ENCODE assay signal across 18 mouse cellular contexts in the genomic region with DNA sequence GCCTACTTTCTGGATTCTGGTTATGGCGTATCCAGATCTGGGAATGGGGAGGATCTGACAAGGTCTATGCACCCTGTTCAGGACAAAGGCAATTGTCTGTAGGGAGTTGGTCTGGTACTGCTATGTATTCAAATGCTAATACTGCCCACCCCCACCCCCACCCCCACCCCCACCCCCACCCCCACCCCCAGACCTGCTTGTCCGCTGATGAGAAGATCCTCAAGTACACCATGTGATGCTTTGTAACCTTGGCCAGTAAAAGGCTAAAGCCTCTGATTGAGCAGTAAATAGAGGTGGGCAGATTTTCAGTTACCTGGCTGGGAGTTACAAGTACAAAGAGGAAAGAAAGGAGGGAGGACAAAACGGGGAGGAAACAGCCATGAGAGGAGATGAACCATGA. TPM values are rescaled to one million over a fixed set of nuclear protein-coding genes. Genes with fewer than 3 reads are reported as not detected.
DNase-seq lines count a peak whose midpoint lies in the region; ATAC-seq and TF ChIP-seq lines count a peak whose summit lies in the region.
"Had no signal": no experiment of that assay in that cellular context is flagged by ENCODE, and none has a peak within 500 bp of the region (broad histone marks: within the 10 kb centered on the region; RNA-seq: fewer than 3 reads in every experiment).

No protein-coding gene starts in this region.

- no peak overlapping the region for H3K27ac ChIP-seq in midbrain, embryonic 12.5 days (replicated peaks)
- no peak overlapping the region for H3K27ac ChIP-seq in midbrain, embryonic 10.5 days (replicated peaks)
- H3K27ac ChIP-seq in ES-Bruce4 (ENCODE audit: insufficient read depth, low read length) (peak overlapping the region; percentile 100), ES-E14 (ENCODE audit: insufficient read depth, low read depth, low read length, poor library complexity, severe bottlenecking) (peak overlapping the region; percentile 97)
- H3K27ac ChIP-seq in heart, embryonic 11.5 days (ENCODE audit: low read depth, low read length) = no peak overlapping the region
- H3K27ac ChIP-seq: heart, embryonic 10.5 days; heart, embryonic 15.5 days; hindbrain, embryonic 14.5 days had no signal

- no peak overlapping the region for H3K4me2 ChIP-seq in midbrain, embryonic 12.5 days (replicated peaks)
- H3K4me2 ChIP-seq in myocyte (ENCODE audit: low read depth) = peak overlapping the region; percentile 54
- H3K4me2 ChIP-seq in heart, embryonic 11.5 days = no peak overlapping the region
- H3K4me2 ChIP-seq: heart, embryonic 15.5 days; hindbrain, embryonic 14.5 days had no signal

- TF ChIP-seq POLR2A in ES-Bruce4 (IDR thresholded peaks at IDR 0.05; ENCODE audit: insufficient read depth, low read length) = no peak
- no peak for TF ChIP-seq POLR2A in myocyte (IDR thresholded peaks at IDR 0.05; ENCODE audit: insufficient read length, low read depth)

- DNase-seq in midbrain, embryonic 10.5 days (ENCODE audit: low spot score) = no peak
- DNase-seq in ES-E14 (ENCODE audit: low read depth, low spot score) = peak; percentile 57
- DNase-seq in cerebellum, postnatal 14 days = no peak
- DNase-seq: adrenal gland, postnatal 14 days; cerebellum, adult 18-20 months; cerebellum, postnatal 25 days; gastrocnemius, postnatal 36 days; heart, postnatal 14 days had no signal

- 0 out of 2 replicates have a peak, but pooled peaks cover 5% of the 10 kb centered on the region for H3K4me1 ChIP-seq in midbrain, embryonic 12.5 days
- H3K4me1 ChIP-seq in midbrain, embryonic 10.5 days = peaks cover 19% of the 10 kb centered on the region
- peaks cover 6% of the 10 kb centered on the region for H3K4me1 ChIP-seq in ES-Bruce4 (ENCODE audit: control insufficient read depth, insufficient read depth, low read length)
- H3K4me1 ChIP-seq in ES-E14 (ENCODE audit: control insufficient read depth in 2 of 2, insufficient read depth in 2 of 2, low read length in 2 of 2, poor library complexity in 1 of 2) = peaks cover 9 to 28% of the 10 kb centered on the region in 2 experiments
- H3K4me1 ChIP-seq in heart, embryonic 11.5 days (ENCODE audit: control insufficient read depth, insufficient read depth, low read length) = no peaks in the 10 kb centered on the region
- H3K4me1 ChIP-seq: heart, embryonic 10.5 days had no signal

- H3K4me3 ChIP-seq in midbrain, embryonic 12.5 days = no peak overlapping the region
- H3K4me3 ChIP-seq in midbrain, embryonic 10.5 days = no peak overlapping the region
- H3K4me3 ChIP-seq in ES-Bruce4 (ENCODE audit: low read depth, low read length) (peak overlapping the region; percentile 26; the same call in 1 of the 2 replicates), ES-E14 (ENCODE audit: insufficient read depth in 1 of 2, low read depth in 1 of 2, low read length in 2 of 2, poor library complexity in 1 of 2, severe bottlenecking in 1 of 2) (peak overlapping the region; percentile 47 to 49), myocyte (no peak overlapping the region)
- no peak overlapping the region for H3K4me3 ChIP-seq in heart, embryonic 11.5 days (ENCODE audit: low read depth, low read length)
- H3K4me3 ChIP-seq: heart, embryonic 10.5 days; heart, embryonic 15.5 days had no signal

- no peaks in the 10 kb centered on the region for H3K9me3 ChIP-seq in midbrain, embryonic 12.5 days
- H3K9me3 ChIP-seq in midbrain, embryonic 10.5 days (replicated peaks) = no peaks in the 10 kb centered on the region
- no peaks in the 10 kb centered on the region for H3K9me3 ChIP-seq in ES-Bruce4 (replicated peaks; ENCODE audit: control insufficient read depth, insufficient read depth, low read length, poor library complexity, severe bottlenecking)
- H3K9me3 ChIP-seq in ES-E14 (ENCODE audit: control insufficient read depth, insufficient read depth, low read depth, low read length) = no peaks in the 10 kb centered on the region
- no peaks in the 10 kb centered on the region for H3K9me3 ChIP-seq in heart, embryonic 11.5 days (replicated peaks; ENCODE audit: control insufficient read depth, low read length)
- H3K9me3 ChIP-seq: heart, embryonic 10.5 days; heart, embryonic 15.5 days had no signal

- no peaks in the 10 kb centered on the region for H3K79me2 ChIP-seq in myocyte (ENCODE audit: control insufficient read depth, insufficient read depth)

- WGBS in midbrain, embryonic 12.5 days = 28% methylated on average over 3 of the region's 3 CpGs
- WGBS in midbrain, embryonic 10.5 days = 38% methylated on average over 3 of the region's 3 CpGs
- WGBS in heart, embryonic 11.5 days (ENCODE audit: insufficient replicate concordance) = 54% methylated on average over 3 of the region's 3 CpGs

- TF ChIP-seq CTCF in ES-Bruce4 (IDR thresholded peaks at IDR 0.05; ENCODE audit: low read depth, low read length) = no peak

- H3K9ac ChIP-seq in midbrain, embryonic 12.5 days (replicated peaks) = no peak overlapping the region
- H3K9ac ChIP-seq in ES-Bruce4 (ENCODE audit: low read depth, poor library complexity, severe bottlenecking) (peak overlapping the region; percentile 73), ES-E14 (ENCODE audit: insufficient read depth, low read depth, low read length, poor library complexity, severe bottlenecking) (peak overlapping the region; percentile 61)
- no peak overlapping the region for H3K9ac ChIP-seq in heart, embryonic 11.5 days (ENCODE audit: low read depth, low read length)
- H3K9ac ChIP-seq: heart, embryonic 15.5 days; hindbrain, embryonic 14.5 days had no signal

- H3K27me3 ChIP-seq in midbrain, embryonic 12.5 days = peaks cover 5% of the 10 kb centered on the region; the same call in 1 of the 2 replicates
- peaks cover 21% of the 10 kb centered on the region for H3K27me3 ChIP-seq in midbrain, embryonic 10.5 days (ENCODE audit: low read depth, poor library complexity, severe bottlenecking)
- H3K27me3 ChIP-seq in ES-Bruce4 (ENCODE audit: control insufficient read depth, insufficient read depth, low read length, poor library complexity, severe bottlenecking) (no peaks in the 10 kb centered on the region), myocyte (ENCODE audit: control insufficient read depth, insufficient read depth, insufficient read length) (peaks cover 1% of the 10 kb centered on the region)
- H3K27me3 ChIP-seq in heart, embryonic 11.5 days (ENCODE audit: control insufficient read depth, insufficient read depth, low read length) = no peaks in the 10 kb centered on the region

- in situ Hi-C loops in ES-E14 (cut with MboI; ENCODE audit: low sequenced_read_pairs in 2 of 2, unreplicated experiment in 2 of 2) = no loop called here

- H3ac ChIP-seq in myocyte (ENCODE audit: control insufficient read depth, insufficient read length) = no peak overlapping the region

- TF ChIP-seq EP300 in ES-Bruce4 (IDR thresholded peaks at IDR 0.05; ENCODE audit: insufficient read depth, low read depth, low read length) = 0 out of 2 replicates have a peak, but pooled peaks have one; percentile 65

- H3K36me3 ChIP-seq in midbrain, embryonic 12.5 days = no peaks in the 10 kb centered on the region
- no peaks in the 10 kb centered on the region for H3K36me3 ChIP-seq in midbrain, embryonic 10.5 days
- no peaks in the 10 kb centered on the region for H3K36me3 ChIP-seq in ES-Bruce4 (ENCODE audit: control insufficient read depth, insufficient read depth, low read length, poor library complexity, severe bottlenecking)
- H3K36me3 ChIP-seq in ES-E14 (ENCODE audit: control insufficient read depth, insufficient read depth, low read length, poor library complexity, severe bottlenecking) = no peaks in the 10 kb centered on the region
- H3K36me3 ChIP-seq in myocyte (ENCODE audit: control insufficient read depth, insufficient read depth) = no peaks in the 10 kb centered on the region
- no peaks in the 10 kb centered on the region for H3K36me3 ChIP-seq in heart, embryonic 11.5 days (ENCODE audit: control insufficient read depth, insufficient read depth, low read length)
- H3K36me3 ChIP-seq: heart, embryonic 10.5 days; heart, embryonic 15.5 days had no signal

- peak; percentile 19; the same call in 1 of the 2 replicates for ATAC-seq in midbrain, embryonic 12.5 days (ENCODE audit: low FRiP score, low read depth)
- ATAC-seq in heart, embryonic 11.5 days (replicated peaks; ENCODE audit: insufficient number of reproducible peaks, low FRiP score, low TSS enrichment) = no peak
- ATAC-seq: activated CD4-positive, CD25-positive, alpha-beta regulatory T cell, adult 4 months; forebrain, embryonic 14.5 days; intestine, embryonic 16.5 days had no signal

TF ChIP-seq in ES-E14, 5 proteins besides CTCF, POLR2A, EP300 and RAD21:
- TF ChIP-seq MAFK (IDR thresholded peaks at IDR 0.05; ENCODE audit: insufficient read depth, low read depth, low read length) (no peak), ZC3H11A (IDR thresholded peaks at IDR 0.05; ENCODE audit: borderline replicate concordance, low read depth, low read length) (no peak), CHD2 (IDR thresholded peaks at IDR 0.05; ENCODE audit: low read depth, low read length) (peak; percentile 12; the same call in 1 of the 2 replicates)

TF ChIP-seq in myocyte, 11 proteins besides CTCF, POLR2A, EP300 and RAD21:
- TF ChIP-seq MAX (IDR thresholded peaks at IDR 0.05; ENCODE audit: low read depth) (no peak), SRF (IDR thresholded peaks at IDR 0.05; ENCODE audit: control insufficient read depth, insufficient read length, low read depth) (no peak), POLR2AphosphoS2 (IDR thresholded peaks at IDR 0.05; ENCODE audit: insufficient read length, low read depth) (no peak), MYOG (IDR thresholded peaks at IDR 0.05; ENCODE audit: control insufficient read depth in 1 of 3, insufficient read depth in 1 of 3, insufficient read length in 2 of 3, low read depth in 2 of 3) (no peak), TCF12 (IDR thresholded peaks at IDR 0.05; ENCODE audit: insufficient read depth, poor library complexity, severe bottlenecking) (no peak), USF1 (IDR thresholded peaks at IDR 0.05; ENCODE audit: low read depth) (no peak), E2F4 (IDR thresholded peaks at IDR 0.05; ENCODE audit: insufficient read depth) (no peak), MYOD1 (IDR thresholded peaks at IDR 0.05; ENCODE audit: control insufficient read depth in 1 of 3, insufficient read length in 2 of 3, low read depth in 2 of 3) (no peak), CEBPB (IDR thresholded peaks at IDR 0.05; ENCODE audit: insufficient read depth, poor library complexity, severe bottlenecking) (no peak), REST (IDR thresholded peaks at IDR 0.05; ENCODE audit: insufficient read depth, insufficient read length) (no peak), TCF3 (IDR thresholded peaks at IDR 0.05; ENCODE audit: insufficient read length, low read depth) (no peak)

RNA-seq across cellular contexts. Expression of a gene that starts 21.9 kb away (rescaled TPM):
- 37.5 and 38.3 TPM in 2 replicates for polyA plus RNA-seq in midbrain, embryonic 12.5 days (2016; fragmentation: Nextera tagmentation; extraction: Ambion mirVana)
- 20.7 and 22.4 TPM in 2 replicates for polyA plus RNA-seq in midbrain, embryonic 10.5 days (2016; fragmentation: Nextera tagmentation; extraction: Ambion mirVana)
- polyA plus RNA-seq in ES-Bruce4 (2011; ENCODE audit: insufficient read depth, insufficient read length, low read depth, missing spikeins) (241 and 244 TPM in 2 replicates), myocyte (2012; fragmentation: generic; extraction: Trizol) (15.9 TPM)
- 64.0 and 91.2 TPM in 2 replicates for total RNA-seq in ES-E14 (2012; rRNA removed)
- 17.1 and 23.8 TPM in 2 replicates for polyA plus RNA-seq in heart, embryonic 11.5 days (2014; fragmentation: Nextera tagmentation; extraction: Ambion mirVana)

Comparison
In these comparisons a context has a peak if more than half of its experiments do, and no peak if none do; other contexts are left out.
1. H3K27ac ChIP-seq: peak in ES-Bruce4 (single experiment) and ES-E14 (single experiment); none in midbrain, embryonic 12.5 days (single experiment), midbrain, embryonic 10.5 days (single experiment) and heart, embryonic 11.5 days (single experiment).
2. H3K4me3 ChIP-seq: peak in ES-Bruce4 (single experiment) and ES-E14 (2 of 2); none in midbrain, embryonic 12.5 days (single experiment), midbrain, embryonic 10.5 days (single experiment), myocyte (single experiment) and heart, embryonic 11.5 days (single experiment).
3. H3K9ac ChIP-seq: peak in ES-Bruce4 (single experiment) and ES-E14 (single experiment); none in midbrain, embryonic 12.5 days (single experiment) and heart, embryonic 11.5 days (single experiment).